Mouse (Mus musculus) midbrain, embryonic 15.5 days (tissue): Measurements from ENCODE around the gene Filip1l. TPM values are rescaled to one million over a fixed set of nuclear protein-coding genes. Genes with fewer than 3 reads are reported as not detected.

Experiments
- ATAC-seq: fragments of 200-750 bp; cut with Nextera tagmentation; replicated peaks from 2 replicates; pipeline ENCODE4 v1.8.0; 2017; ENCODE audit warnings: moderate TSS enrichment
- H3K27ac ChIP-seq: fragments of 300-500 bp; sonication (generic); 2 replicates; pipeline ENCODE4 v1.5.1; 2015; ENCODE audit warnings: mild to moderate bottlenecking, inconsistent platforms
- H3K27me3 ChIP-seq: fragments of 300-500 bp; sonication (generic); replicated peaks from 2 replicates; pipeline ENCODE4 v1.6.1; 2015; ENCODE audit warnings: inconsistent platforms
- H3K36me3 ChIP-seq: fragments of 300-500 bp; sonication (generic); replicated peaks from 2 replicates; pipeline ENCODE4 v1.6.1; 2015; ENCODE audit warnings: inconsistent platforms
- H3K4me1 ChIP-seq: fragments of 300-500 bp; sonication (generic); 2 replicates; pipeline ENCODE4 v1.6.1; 2015; ENCODE audit warnings: inconsistent platforms
- H3K4me2 ChIP-seq: fragments of 300-500 bp; sonication (generic); 2 replicates; pipeline ENCODE4 v1.6.1; 2015; ENCODE audit warnings: inconsistent platforms, mild to moderate bottlenecking, moderate library complexity
- H3K4me3 ChIP-seq: fragments of 300-500 bp; sonication (generic); 2 replicates; pipeline ENCODE4 v1.5.1; 2015; ENCODE audit warnings: mild to moderate bottlenecking, inconsistent platforms
- H3K9ac ChIP-seq: fragments of 300-500 bp; sonication (generic); 2 replicates; pipeline ENCODE4 v1.6.1; 2015; ENCODE audit warnings: mild to moderate bottlenecking, inconsistent platforms
- H3K9me3 ChIP-seq: fragments of 300-500 bp; sonication (generic); 2 replicates; pipeline ENCODE4 v1.6.1; 2016; ENCODE audit warnings: inconsistent platforms
- WGBS: fragments of 180-500 bp; shearing (Covaris S2); methylation state at CpG from one replicate; pipeline ENCODE4 v1.1.7; 2015; ENCODE audit warnings: mixed read lengths; 5-methylcytosine and 5-hydroxymethylcytosine counted together
- polyA plus RNA-seq: library from polyadenylated mRNA; unstranded; fragments of >200 nt; fragmentation: Nextera tagmentation; extraction: Ambion mirVana; gene quantifications from 2 replicates; pipeline ENCODE4 v1.2.1, GENCODE M21; 2015

The Filip1l gene
- polyA plus RNA-seq, 1 experiment from 2014 or later: 2.5 TPM

DNA sequence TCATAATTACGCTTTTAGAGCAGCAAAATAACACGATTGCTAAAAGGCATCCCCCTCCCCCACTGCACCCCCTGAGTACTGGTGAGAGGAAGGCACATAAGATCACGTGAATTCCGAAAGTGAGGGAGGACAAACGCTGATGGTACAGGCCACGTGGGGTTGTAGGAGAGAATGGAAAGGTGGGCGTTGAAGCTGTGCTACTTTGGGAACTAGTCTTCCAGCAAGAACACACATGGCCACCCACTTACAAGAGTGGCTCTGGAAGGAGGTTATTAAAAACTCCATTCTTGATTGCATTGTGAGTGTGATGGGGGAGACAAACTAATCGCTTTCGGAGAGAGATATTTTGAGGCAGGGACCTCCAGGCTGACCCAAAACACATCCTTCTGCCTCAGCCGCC is 6.4 kb downstream of the Filip1l start:
- no peak overlapping the region for H3K27ac ChIP-seq
- H3K4me3 ChIP-seq: no peak overlapping the region
- H3K27me3 ChIP-seq: no peaks in the 10 kb centered on the region
- no peak for ATAC-seq
- no peaks in the 10 kb centered on the region for H3K9me3 ChIP-seq
- H3K4me2 ChIP-seq: no peak overlapping the region
- no peaks in the 10 kb centered on the region for H3K36me3 ChIP-seq
- WGBS: 90% methylated on average over 10 of the region's 10 CpGs
- peaks cover 5% of the 10 kb centered on the region for H3K4me1 ChIP-seq
- H3K9ac ChIP-seq: no peak overlapping the region

DNA sequence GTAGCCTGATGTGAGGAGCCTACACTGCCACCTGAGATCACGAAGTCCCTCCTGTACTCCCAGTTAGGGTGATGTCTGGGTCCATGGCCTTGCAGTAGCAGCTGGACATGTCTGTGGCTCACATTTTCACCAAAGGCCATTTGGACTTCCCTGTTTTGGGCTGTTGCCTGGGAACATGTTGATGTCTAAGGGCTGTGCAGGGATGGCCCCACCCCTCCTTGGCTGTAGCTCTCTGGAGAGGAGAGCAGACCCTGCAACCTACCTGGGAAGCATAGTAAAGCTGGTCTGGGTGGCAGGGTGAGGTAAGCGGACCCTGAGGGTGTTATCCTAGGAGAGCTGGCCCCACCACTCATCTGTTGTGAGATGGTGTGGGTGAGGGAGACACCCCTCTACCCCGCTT is 7.9 kb downstream of the Filip1l start:
- no peak overlapping the region for H3K4me2 ChIP-seq
- H3K27ac ChIP-seq: no peak overlapping the region
- H3K4me3 ChIP-seq: no peak overlapping the region
- ATAC-seq: no peak
- no peaks in the 10 kb centered on the region for H3K9me3 ChIP-seq
- no peaks in the 10 kb centered on the region for H3K36me3 ChIP-seq
- H3K27me3 ChIP-seq: no peaks in the 10 kb centered on the region
- 95% methylated on average over 3 of the region's 3 CpGs for WGBS
- H3K4me1 ChIP-seq: peaks cover 5% of the 10 kb centered on the region
- no peak overlapping the region for H3K9ac ChIP-seq

DNA sequence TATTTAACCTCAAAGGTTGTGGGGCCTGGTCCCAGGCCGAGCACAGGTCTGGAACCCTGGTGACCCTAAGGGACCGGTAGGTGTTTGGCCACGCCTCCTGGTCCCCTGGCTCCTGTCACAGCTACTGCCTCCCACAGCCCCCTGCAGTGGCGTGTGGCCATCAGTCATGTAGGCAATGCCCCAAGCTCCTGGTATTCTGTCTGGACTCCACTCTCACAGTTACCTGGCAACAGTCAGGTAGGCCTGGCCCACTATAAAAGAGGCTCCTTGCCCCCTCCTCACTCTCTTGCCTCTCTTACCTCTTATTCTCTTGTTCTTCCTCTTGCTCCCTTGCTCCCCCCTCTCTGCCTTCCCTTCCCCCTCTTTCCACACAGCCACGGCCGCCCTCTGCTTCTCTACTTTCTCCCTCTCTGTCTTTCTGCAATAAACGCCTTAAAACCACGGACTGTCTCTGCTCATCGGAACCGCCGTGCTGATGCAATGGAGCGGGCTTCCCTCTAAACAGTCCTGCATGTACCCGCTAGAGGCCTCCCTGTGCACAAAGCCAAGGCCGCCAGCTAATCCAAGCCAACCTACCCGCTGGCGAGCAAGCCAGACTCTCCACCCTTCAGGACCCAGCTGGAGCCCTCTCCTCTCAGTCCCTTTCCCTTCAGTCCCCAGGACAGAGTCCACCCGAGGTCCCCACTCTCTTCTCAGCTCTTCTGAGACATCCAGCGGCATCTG is 9.9 kb downstream of the Filip1l start:
- Histone ChIP-seq H3K36me3 (no peaks in the 10 kb centered on the region), H3K9ac (no peak overlapping the region)
- 42% methylated on average over 18 of the region's 18 CpGs for WGBS

DNA sequence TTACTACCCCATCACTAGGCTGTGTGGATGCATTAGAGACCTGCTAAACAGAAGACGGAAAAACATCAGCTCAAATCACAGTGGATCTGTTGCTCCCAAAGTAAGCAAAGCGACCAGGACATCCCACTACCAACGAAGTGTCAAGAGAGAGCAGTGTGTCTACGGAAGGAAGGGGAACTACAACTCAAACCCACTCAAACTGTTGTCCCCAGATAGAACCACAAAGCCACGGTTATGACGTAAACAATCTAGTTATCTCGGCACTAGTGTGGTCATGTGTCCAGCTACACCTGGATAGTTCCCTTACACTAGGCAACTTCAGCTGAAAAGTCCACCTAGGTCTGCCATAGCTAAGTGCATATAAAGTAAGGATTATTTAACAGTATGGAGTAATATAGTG is 11.6 kb downstream of the Filip1l start:
- Histone ChIP-seq H3K4me1 (peaks cover 5% of the 10 kb centered on the region), H3K4me3 (no peak overlapping the region), H3K36me3 (no peaks in the 10 kb centered on the region), H3K27ac (no peak overlapping the region), H3K9ac (no peak overlapping the region), H3K9me3 (no peaks in the 10 kb centered on the region), H3K4me2 (no peak overlapping the region), H3K27me3 (no peaks in the 10 kb centered on the region)
- 91% methylated on average over 7 of the region's 7 CpGs for WGBS
- no peak for ATAC-seq

More for the DNA sequence above, 9.9 kb downstream of the Filip1l start:
- Histone ChIP-seq H3K4me1 (peaks cover 5% of the 10 kb centered on the region), H3K27me3 (no peaks in the 10 kb centered on the region), H3K4me2 (peak overlapping the region; percentile 31), H3K9me3 (no peaks in the 10 kb centered on the region), H3K27ac (0 out of 2 replicates have a peak overlapping the region, but pooled peaks have one; percentile 2), H3K4me3 (no peak overlapping the region)
- peak; percentile 94 for ATAC-seq

DNA sequence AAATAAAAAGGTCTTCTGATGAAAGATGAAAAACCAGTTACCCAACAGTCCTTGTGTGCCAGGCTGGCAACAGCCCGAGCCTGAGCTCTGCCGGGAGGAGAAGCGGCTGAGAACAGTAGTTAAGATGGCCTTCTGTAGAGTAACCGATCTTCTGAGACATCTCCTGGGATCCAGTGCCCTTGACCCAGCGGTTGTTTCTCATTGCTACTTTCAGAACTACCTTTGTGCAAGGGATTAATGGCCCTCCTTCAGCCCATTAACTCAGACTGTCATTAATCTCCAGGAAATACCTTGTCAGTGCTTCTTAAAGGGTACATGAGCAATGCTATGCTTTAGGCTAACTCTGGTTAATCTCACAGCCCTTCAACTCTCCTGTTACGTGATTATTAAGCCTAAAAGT is 13.2 kb downstream of the Filip1l start:
- no peak for ATAC-seq
- no peak overlapping the region for H3K27ac ChIP-seq
- H3K4me3 ChIP-seq: no peak overlapping the region
- no peak overlapping the region for H3K9ac ChIP-seq
- no peaks in the 10 kb centered on the region for H3K27me3 ChIP-seq
- 70% methylated on average over 6 of the region's 6 CpGs for WGBS
- H3K4me2 ChIP-seq: no peak overlapping the region
- H3K36me3 ChIP-seq: no peaks in the 10 kb centered on the region
- peaks cover 5% of the 10 kb centered on the region for H3K4me1 ChIP-seq
- H3K9me3 ChIP-seq: no peaks in the 10 kb centered on the region

DNA sequence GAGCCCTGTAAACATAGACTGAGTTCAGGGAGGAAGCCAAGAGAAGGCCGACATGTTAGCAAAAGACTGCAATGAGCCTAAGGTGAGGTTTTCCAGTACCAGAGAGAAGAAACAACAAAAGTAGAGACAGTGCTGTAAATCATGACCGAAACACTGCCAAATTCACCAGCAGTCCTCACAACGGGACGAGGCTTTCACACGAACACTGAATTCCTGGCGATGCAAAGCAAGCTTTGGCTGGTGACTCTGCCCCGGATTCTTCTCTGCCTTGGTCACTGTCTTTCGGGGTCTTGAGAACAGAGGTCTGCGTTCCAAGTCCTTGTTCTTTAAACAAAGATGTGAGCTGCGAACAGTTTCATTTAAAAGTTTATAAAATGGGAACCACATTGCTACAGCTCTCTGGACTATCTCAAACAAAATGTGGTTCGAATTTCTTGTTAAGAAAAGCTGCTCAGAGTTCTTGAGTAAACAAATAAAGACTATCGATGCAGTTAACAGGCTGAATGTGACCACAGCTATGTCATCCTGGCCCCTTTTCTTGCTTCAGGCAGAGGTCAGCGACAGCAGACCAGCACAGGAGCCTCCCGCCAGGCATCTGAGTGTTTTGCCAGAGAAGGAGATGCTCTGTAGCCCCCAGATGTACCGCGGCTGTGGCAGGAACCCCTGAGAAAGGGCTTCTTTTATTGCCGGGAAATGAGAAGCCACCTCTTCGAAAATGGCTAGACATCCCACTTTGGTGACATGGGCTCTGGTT is 14.2 kb downstream of the Filip1l start:
- Histone ChIP-seq H3K9ac (no peak overlapping the region), H3K4me2 (no peak overlapping the region), H3K9me3 (no peaks in the 10 kb centered on the region), H3K27me3 (no peaks in the 10 kb centered on the region), H3K36me3 (no peaks in the 10 kb centered on the region), H3K4me1 (peaks cover 5% of the 10 kb centered on the region), H3K4me3 (no peak overlapping the region), H3K27ac (no peak overlapping the region)
- WGBS: 79% methylated on average over 18 of the region's 18 CpGs
- no peak for ATAC-seq

DNA sequence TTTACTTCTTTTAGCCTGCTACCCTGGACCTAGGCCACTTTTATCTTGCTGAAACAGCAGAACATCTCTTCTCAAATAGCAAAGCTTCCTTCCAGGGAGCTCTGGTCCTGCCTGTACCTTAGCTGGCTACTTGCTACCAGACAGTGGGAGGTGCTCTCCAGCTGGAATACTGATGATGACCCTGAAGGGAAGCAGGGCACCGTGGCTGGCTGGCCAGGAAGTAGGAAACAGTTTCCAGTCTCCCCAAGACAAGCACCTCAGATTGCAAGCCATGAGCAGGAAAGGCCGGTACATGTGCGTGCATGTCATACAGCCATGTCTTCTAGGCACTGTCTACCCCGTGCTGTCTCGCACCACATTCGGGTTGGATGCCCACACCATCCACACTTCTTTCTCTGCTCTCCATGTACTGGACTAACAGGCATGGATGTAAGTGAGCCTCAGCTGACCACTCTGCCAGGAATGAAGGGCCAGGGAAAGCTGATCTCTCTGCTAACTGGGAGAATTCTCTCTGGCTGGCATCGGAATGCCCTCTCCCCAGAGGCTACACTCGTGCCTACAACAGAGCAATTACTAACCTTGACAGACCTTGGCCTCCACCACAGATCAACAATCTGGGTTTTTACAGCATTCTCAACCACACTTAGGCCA is 17.1 kb downstream of the Filip1l start:
- Histone ChIP-seq H3K27me3 (no peaks in the 10 kb centered on the region), H3K4me2 (no peak overlapping the region), H3K27ac (no peak overlapping the region), H3K4me3 (no peak overlapping the region), H3K9ac (no peak overlapping the region), H3K9me3 (no peaks in the 10 kb centered on the region), H3K4me1 (no peaks in the 10 kb centered on the region), H3K36me3 (no peaks in the 10 kb centered on the region)
- ATAC-seq: no peak
- 92% methylated on average over 8 of the region's 8 CpGs for WGBS

DNA sequence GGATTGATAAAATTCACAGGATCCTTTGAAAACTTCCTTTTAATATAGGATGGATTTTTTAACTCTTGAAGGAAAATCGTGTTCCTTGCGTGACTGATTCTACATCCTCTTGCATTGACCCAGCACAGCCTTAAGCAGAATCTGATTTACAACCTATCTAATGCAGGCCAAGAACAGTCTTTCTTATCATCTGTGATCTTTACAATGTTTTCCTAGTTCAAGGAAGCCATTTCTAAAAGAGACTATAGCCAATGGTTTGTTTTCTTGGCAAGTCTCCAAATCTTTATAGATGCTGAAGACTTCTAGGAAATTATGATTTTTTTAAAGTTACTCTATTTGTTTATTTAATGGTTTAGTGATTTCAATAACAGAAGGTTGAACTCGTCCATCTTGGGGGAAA is 19.3 kb downstream of the Filip1l start:
- no peaks in the 10 kb centered on the region for H3K36me3 ChIP-seq
- H3K9ac ChIP-seq: no peak overlapping the region
- ATAC-seq: no peak
- no peak overlapping the region for H3K4me2 ChIP-seq
- H3K27me3 ChIP-seq: no peaks in the 10 kb centered on the region
- WGBS: 85% methylated on average over 3 of the region's 3 CpGs
- no peak overlapping the region for H3K27ac ChIP-seq
- H3K9me3 ChIP-seq: no peaks in the 10 kb centered on the region
- H3K4me3 ChIP-seq: no peak overlapping the region
- H3K4me1 ChIP-seq: no peaks in the 10 kb centered on the region

DNA sequence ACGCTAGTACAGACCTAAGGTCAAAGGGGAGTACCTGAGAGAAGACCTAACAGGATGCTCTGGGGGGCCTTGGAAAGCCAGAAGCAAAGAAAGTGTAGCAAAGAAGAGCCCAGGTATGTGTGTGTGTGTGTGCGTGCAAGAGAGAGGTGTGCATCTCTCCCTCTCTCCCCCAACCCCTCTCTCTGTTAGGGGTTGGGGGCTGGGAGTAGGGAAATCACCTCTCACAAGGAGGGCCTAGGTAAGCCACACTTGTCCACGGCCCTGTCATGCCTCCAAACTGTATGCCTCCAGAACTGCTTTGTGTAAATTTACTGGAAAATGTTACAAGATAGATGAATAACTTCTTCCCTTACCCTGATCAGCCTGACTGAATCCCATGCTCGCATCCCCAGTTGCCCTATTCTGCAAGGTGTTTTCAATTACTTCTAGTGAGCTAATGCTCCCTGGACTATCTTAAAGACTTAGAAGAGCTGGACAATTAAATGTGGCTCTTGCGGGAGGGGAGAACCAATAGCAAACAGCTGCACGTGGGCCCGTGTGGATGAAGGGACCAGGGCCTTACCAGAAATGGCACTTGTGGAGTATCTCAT is 22.4 kb downstream of the Filip1l start:
- Histone ChIP-seq H3K9me3 (no peaks in the 10 kb centered on the region), H3K4me3 (no peak overlapping the region), H3K4me2 (no peak overlapping the region), H3K36me3 (no peaks in the 10 kb centered on the region), H3K4me1 (no peaks in the 10 kb centered on the region), H3K27me3 (no peaks in the 10 kb centered on the region), H3K27ac (no peak overlapping the region), H3K9ac (no peak overlapping the region)
- no peak for ATAC-seq
- WGBS: 86% methylated on average over 7 of the region's 7 CpGs

DNA sequence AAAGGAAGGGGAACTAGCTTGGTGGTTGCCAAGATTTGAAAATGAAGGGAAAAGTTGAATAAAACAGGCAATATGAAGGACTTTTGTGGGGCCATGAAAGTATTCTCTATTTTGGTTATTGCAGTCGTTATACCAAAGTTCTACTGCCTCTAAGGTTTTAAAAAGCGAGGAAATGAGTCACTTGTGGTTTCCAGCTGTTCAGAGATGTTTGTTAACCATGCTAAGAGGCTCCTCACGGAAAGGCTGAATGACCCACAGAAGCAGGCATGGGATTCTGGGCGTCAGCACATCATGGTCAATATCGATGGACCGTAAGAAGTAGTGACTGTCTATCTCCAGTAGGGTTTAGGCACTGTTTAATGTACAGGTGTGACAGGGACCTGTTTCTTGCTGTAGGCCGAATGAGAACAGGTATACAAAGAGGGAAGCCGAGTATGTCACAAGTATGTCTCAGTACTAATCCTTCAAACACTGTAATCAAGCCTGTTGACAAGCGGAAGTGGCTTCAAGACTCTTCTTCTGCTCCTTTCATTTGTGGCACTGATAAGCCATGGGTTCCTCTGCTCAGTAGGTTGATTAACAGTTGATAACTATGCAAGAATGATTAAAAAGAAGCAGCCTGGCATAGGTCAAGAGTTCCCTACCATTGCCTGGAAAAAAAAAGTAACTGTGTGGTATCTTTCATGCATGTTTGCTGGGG is 25.9 kb downstream of the Filip1l start:
- H3K9me3 ChIP-seq: no peaks in the 10 kb centered on the region
- H3K27ac ChIP-seq: no peak overlapping the region
- no peaks in the 10 kb centered on the region for H3K27me3 ChIP-seq
- WGBS: 87% methylated on average over 9 of the region's 9 CpGs
- H3K9ac ChIP-seq: no peak overlapping the region
- no peak overlapping the region for H3K4me2 ChIP-seq
- H3K4me3 ChIP-seq: no peak overlapping the region
- no peaks in the 10 kb centered on the region for H3K36me3 ChIP-seq
- ATAC-seq: no peak
- H3K4me1 ChIP-seq: no peaks in the 10 kb centered on the region

DNA sequence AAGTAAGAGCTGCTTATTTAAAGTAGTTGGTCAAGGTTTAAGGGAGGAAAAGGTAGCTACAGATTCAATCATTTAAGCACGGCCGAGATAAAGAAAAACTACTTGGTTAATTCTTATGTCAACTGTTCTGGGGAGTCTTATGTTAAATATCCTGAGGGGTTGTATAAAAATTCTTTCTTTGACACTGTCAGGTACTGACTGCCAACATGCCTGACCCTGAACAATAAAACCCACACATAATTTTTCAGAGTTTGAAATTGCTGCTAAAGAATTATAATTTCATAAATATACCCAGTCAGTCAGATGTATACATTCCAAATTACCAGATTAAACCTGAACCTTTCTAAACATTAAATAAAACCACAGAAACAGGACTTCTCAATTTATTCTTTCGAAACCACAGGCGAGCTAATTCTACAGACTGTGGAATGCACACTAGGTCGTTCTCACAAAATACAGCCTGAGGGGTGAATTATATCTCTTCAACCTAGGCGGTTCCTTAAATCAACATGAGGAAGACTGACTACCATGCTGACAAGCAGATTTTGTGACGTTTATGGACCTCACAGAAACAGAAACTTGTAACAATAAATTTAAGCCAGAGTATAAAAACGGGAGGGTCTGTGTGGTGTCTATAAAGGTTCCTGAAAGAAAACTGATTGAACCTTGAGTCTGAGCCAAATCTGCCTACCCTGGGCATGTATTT is 30.5 kb downstream of the Filip1l start:
- ATAC-seq: no peak
- no peak overlapping the region for H3K4me3 ChIP-seq
- 80% methylated on average over 8 of the region's 8 CpGs for WGBS
- no peaks in the 10 kb centered on the region for H3K27me3 ChIP-seq
- H3K4me2 ChIP-seq: no peak overlapping the region
- no peak overlapping the region for H3K9ac ChIP-seq
- no peaks in the 10 kb centered on the region for H3K36me3 ChIP-seq
- H3K27ac ChIP-seq: no peak overlapping the region
- no peaks in the 10 kb centered on the region for H3K4me1 ChIP-seq
- no peaks in the 10 kb centered on the region for H3K9me3 ChIP-seq
